Mouse (Mus musculus): ENCODE measurements at regions not wholly inside any gene's neighbourhood (a gene's known extent, or its start where the extent isn't known, plus 50 kb on each side); places are given as distances from the start of the nearest gene placed in this dataset.
"Not testable (repeated sequence)": the region's sequence is repeated elsewhere in the genome, so short reads cannot be mapped to it uniquely, and the experiment has no call there.

- H3K27me3 ChIP-seq (ENCODE audit: control insufficient read depth, insufficient read depth, low read length), result no peaks in the 10 kb centered on the region
- no peak overlapping the region for H3K27ac ChIP-seq (ENCODE audit: low read depth)
- no peaks in the 10 kb centered on the region for H3K9me3 ChIP-seq (replicated peaks; ENCODE audit: control insufficient read depth, low read length)
- no peak overlapping the region for H3K4me3 ChIP-seq (ENCODE audit: low read depth, low read length)
- H3K36me3 ChIP-seq (replicated peaks; ENCODE audit: control insufficient read depth, insufficient read depth, low read length), result no peaks in the 10 kb centered on the region
- DNase-seq (ENCODE audit: low spot score) (no peak), ATAC-seq (ENCODE audit: insufficient read depth, low read depth) (no peak)
- H3K4me2 ChIP-seq (ENCODE audit: low read depth, low read length), result no peak overlapping the region
- H3K4me1 ChIP-seq (ENCODE audit: control insufficient read depth, insufficient read depth), result no peaks in the 10 kb centered on the region
- 74% methylated on average over 5 of the region's 5 CpGs for WGBS
- no peak overlapping the region for H3K9ac ChIP-seq (replicated peaks; ENCODE audit: low read depth, low read length)
- TF ChIP-seq EP300 (IDR thresholded peaks at IDR 0.05; ENCODE audit: low read depth), result no peak
- TF ChIP-seq CTCF (IDR thresholded peaks at IDR 0.05; ENCODE audit: low read depth), result no peak
These were observed 52.1 kb upstream of the Ier3 start for GRCm38 (mm10) chr17:35769175-35769960.

DNA sequence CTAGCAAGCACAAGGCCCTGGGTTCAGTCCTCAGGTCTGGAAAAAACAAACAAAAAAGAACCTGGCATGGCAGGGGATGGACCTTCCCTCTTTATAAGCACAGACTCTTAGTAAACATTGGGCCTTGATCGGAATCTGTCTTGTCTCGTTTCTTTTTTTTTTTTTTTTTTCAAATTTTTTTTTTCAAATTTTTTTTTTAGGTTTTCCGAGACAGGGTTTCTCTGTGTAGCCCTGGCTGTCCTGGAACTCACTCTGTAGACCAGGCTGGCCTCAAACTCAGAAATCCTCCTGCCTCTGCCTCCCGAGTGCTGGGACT lies 51.6 kb upstream of the Ier3 start:
- not testable (repeated sequence) for H3K27me3 ChIP-seq (ENCODE audit: control insufficient read depth, insufficient read depth, low read length); ATAC-seq (ENCODE audit: insufficient read depth, low read depth); H3K36me3 ChIP-seq (replicated peaks; ENCODE audit: control insufficient read depth, insufficient read depth, low read length); H3K4me1 ChIP-seq (ENCODE audit: control insufficient read depth, insufficient read depth); H3K27ac ChIP-seq (ENCODE audit: low read depth); H3K9ac ChIP-seq (replicated peaks; ENCODE audit: low read depth, low read length); H3K4me3 ChIP-seq (ENCODE audit: low read depth, low read length); DNase-seq (ENCODE audit: low spot score); H3K9me3 ChIP-seq (replicated peaks; ENCODE audit: control insufficient read depth, low read length); H3K4me2 ChIP-seq (ENCODE audit: low read depth, low read length)
- WGBS, result 91% methylated on average over 4 of the region's 4 CpGs

- DNase-seq (ENCODE audit: low spot score) (no peak), ATAC-seq (ENCODE audit: insufficient read depth, low read depth) (no peak)
- Histone ChIP-seq H3K9me3 (replicated peaks; ENCODE audit: control insufficient read depth, low read length) (no peaks in the 10 kb centered on the region), H3K4me2 (ENCODE audit: low read depth, low read length) (no peak overlapping the region), H3K27me3 (ENCODE audit: control insufficient read depth, insufficient read depth, low read length) (no peaks in the 10 kb centered on the region), H3K36me3 (replicated peaks; ENCODE audit: control insufficient read depth, insufficient read depth, low read length) (no peaks in the 10 kb centered on the region), H3K27ac (ENCODE audit: low read depth) (no peak overlapping the region), H3K4me1 (ENCODE audit: control insufficient read depth, insufficient read depth) (no peaks in the 10 kb centered on the region), H3K4me3 (ENCODE audit: low read depth, low read length) (no peak overlapping the region), H3K9ac (replicated peaks; ENCODE audit: low read depth, low read length) (no peak overlapping the region)
- TF ChIP-seq CTCF (IDR thresholded peaks at IDR 0.05; ENCODE audit: low read depth) (no peak), EP300 (IDR thresholded peaks at IDR 0.05; ENCODE audit: low read depth) (no peak)
- 78% methylated on average over 3 of the region's 3 CpGs for WGBS
These were observed 50.9 kb upstream of the Ier3 start for GRCm38 (mm10) chr17:35770599-35770998.

DNA sequence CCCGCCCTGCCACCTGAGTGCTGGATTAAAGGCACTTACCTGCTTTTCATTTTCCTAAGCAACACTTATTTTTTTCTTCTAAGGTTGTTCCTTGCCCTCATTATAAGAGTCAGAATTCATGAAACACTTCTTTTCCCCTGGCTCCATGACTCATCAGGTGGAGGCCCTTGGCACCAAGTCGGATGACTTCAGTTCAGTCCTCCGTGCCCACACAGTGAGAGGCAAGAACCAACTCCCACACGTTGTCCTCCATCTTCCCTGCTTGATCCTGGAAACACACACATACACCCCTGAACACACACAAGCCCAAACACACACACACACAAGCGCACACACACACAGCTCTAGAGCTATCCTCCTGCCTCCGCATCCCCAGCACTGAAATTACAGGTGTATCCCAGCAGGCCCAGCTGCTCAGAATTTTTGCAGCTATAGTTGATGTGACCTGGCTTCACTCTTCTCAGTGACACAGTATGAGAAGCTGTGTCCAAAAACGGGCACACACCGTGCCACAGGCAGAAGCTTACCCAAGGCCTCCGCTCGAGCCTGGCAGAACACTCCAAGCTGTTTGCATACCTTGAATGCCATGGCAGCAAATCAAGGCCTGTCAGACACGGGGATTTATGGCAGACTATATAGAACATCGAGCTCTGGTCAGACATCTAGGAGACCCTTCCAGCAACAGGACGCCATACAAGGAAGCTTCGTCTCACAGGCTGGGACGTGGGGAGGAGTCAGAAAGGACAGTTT lies 49.7 kb upstream of the Ier3 start:
- no peaks in the 10 kb centered on the region for H3K36me3 ChIP-seq (replicated peaks; ENCODE audit: control insufficient read depth, insufficient read depth, low read length)
- no peaks in the 10 kb centered on the region for H3K9me3 ChIP-seq (replicated peaks; ENCODE audit: control insufficient read depth, low read length)
- WGBS, result 52% methylated on average over 15 of the region's 15 CpGs
- H3K4me2 ChIP-seq (ENCODE audit: low read depth, low read length), result no peak overlapping the region
- DNase-seq (ENCODE audit: low spot score) (peak; percentile 58), ATAC-seq (ENCODE audit: insufficient read depth, low read depth) (peak; percentile 86)
- no peaks in the 10 kb centered on the region for H3K27me3 ChIP-seq (ENCODE audit: control insufficient read depth, insufficient read depth, low read length)
- no peak overlapping the region for H3K4me3 ChIP-seq (ENCODE audit: low read depth, low read length)
- TF ChIP-seq CTCF (IDR thresholded peaks at IDR 0.05; ENCODE audit: low read depth) (no peak), EP300 (IDR thresholded peaks at IDR 0.05; ENCODE audit: low read depth) (no peak)
- peak overlapping the region; percentile 81 for H3K27ac ChIP-seq (ENCODE audit: low read depth)
- peak overlapping the region; percentile 2; the same call in 1 of the 2 replicates for H3K9ac ChIP-seq (replicated peaks; ENCODE audit: low read depth, low read length)
- H3K4me1 ChIP-seq (ENCODE audit: control insufficient read depth, insufficient read depth), result peaks cover 10% of the 10 kb centered on the region

Measured in heart, postnatal 0 days (tissue).